Mouse (Mus musculus) 3134 (cell line): ENCODE results near the gene Dennd4b.
"Not testable (repeated sequence)": the region's sequence is repeated elsewhere in the genome, so short reads cannot be mapped to it uniquely, and the experiment has no call there.

ENCODE experiments used
- DNase-seq: peaks from one replicate; pipeline ENCODE4 v3.0.0-alpha.2; 2011; ENCODE audit warnings: low spot score; ENCODE audit not compliant: insufficient read length; ENCODE audit errors: extremely low read depth

The Dennd4b gene

DNA sequence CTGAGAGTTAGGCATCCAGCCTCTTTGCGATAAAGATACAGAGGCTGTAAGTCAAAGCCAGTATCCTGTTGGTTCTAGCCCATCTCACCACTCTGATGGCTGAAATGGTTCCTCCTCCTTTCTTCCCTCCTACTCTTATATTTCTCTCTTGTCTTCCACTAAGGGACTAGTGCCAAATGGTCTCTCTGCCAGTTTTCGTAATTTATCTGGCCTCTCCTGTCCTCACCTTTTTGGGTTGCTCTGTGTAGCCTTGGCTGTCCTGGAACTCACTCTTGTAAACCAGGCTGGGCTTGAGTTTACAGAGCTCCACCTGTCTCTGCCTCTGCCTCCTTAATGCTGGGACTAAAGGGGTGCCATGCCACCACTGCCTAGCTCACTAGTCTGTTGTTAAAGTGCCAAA is 12.3 kb upstream of the Dennd4b start:
- DNase-seq: not testable (repeated sequence)

GRCm38 (mm10) chr3:90253174-90253573 is 11.8 kb upstream of the Dennd4b start:
- not testable (repeated sequence) for DNase-seq

- peak; percentile 97 for DNase-seq
Measured at GRCm38 (mm10) chr3:90253653-90254418, 11.1 kb upstream of the Dennd4b start, which contains the start of gene Crtc2. Gene Crtc2, plus strand, starts transcription at chr3:90254163.

DNA sequence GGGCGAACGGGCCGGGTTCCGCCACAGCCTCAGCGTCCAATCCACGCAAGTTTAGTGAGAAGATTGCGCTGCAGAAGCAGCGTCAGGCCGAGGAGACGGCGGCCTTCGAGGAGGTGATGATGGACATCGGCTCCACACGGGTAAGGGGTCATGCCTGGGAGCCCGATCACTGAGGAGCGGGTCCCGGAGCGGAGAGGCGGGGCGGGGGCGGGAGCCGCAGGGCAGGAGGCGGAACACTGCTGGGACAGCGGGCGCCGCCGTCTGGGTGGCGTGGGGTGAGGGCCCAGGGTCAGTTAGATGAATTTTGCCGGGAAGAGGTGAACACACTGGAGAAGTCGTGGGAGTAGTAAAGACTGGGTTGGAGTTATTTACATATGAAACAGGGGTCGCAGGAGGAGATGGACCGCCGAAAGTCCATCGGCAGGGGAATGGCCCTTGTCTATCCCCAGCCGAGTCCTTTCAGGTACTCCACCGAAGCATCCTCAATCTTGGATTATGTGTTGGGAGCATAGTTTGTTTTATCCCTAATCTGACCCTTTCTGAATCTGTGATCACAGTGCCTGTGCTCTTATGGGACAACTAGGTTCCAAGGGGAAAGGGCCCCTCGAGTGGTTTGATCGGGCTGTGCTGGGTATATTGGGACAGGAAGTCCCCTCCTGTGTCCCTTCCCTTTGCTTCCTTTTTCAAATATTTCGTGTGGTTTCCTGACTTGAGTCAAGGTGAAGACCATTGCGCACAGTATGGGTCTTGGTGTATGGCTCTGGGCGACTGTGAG is 10.4 kb upstream of the Dennd4b start:
- no peak for DNase-seq

GRCm38 (mm10) chr3:90255194-90255565 is 9.8 kb upstream of the Dennd4b start:
- no peak for DNase-seq

GRCm38 (mm10) chr3:90255784-90256353 is 9.1 kb upstream of the Dennd4b start:
- no peak for DNase-seq

DNA sequence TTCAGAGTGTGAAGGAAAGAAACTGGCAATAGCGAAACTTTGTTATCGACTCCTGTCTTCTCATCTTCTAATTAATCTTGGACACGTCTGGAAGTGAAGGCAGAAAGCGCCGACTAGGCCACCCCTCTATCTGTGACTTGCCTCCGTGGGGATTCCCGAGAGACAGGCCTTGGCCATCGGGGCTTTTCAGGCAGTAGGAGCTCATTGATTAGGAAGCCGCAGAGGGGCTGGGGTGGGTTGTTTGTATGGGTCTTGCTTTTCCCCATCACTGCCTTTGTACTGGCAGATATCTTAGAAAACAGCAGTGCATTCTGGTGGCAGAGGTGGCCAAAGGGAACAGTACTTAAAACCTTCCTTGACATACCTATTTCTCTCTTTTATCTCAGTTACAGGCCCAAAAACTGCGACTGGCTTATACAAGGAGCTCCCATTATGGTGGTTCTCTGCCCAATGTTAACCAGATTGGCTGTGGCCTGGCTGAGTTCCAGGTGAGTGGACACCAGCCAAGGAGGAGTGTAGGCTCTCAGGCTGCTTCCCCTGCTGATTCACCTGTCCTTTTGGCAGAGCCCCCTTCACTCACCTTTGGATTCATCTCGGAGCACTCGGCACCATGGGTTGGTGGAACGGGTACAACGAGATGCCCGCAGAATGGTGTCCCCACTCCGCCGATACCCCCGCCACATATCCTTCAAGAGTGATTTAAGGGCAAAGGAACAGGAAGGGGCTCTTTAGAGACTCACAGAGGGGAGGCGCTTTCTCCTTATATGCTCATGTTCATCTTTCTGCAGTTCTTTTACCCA is 8.1 kb upstream of the Dennd4b start:
- no peak for DNase-seq

- DNase-seq: no peak
Measured at GRCm38 (mm10) chr3:90258521-90258920, 6.5 kb upstream of the Dennd4b start.

DNA sequence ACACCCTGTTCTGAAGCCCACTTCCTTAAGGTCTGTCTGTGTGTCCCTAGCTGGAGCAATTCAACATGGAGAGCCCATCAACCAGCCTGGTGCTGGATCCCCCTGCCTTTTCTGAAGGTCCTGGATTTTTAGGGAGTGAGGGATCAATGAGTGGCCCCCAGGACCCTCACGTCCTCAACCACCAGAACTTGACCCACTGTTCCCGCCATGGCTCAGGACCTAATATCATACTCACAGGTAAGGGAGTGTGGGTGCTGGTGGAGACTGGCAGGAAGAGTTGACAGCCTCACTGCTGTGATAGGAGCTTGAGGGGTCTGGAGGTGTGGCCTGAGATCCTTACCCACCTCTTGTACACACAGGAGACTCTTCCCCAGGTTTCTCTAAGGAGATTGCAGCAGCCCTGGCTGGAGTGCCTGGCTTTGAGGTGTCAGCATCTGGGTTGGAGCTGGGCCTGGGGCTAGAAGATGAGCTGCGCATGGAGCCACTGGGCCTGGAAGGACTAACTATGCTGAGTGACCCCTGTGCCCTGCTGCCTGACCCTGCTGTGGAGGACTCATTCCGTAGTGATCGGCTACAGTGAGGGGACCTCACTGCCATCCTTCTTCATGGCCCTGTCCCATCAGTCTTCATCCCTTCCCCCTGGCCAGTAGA is 1.7 kb upstream of the Dennd4b start:
- no peak for DNase-seq

DNA sequence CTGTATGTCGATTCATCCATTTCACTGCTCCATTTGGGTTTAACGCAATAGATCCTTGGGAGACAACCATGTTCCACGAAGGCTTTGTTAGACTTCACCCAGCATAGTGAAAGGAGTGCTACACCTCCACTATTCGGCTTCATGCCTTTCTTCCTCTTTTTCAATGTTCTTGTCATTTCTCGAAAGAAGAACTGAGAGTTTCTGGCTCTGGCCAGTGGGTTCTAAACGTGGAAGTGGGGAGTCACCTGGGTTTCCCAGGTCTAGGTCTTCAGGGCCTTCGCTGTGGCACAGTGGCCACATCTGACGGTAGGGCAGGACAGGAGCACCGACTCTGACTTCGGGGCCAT is 325 bp upstream of the Dennd4b start:
- DNase-seq: no peak

DNA sequence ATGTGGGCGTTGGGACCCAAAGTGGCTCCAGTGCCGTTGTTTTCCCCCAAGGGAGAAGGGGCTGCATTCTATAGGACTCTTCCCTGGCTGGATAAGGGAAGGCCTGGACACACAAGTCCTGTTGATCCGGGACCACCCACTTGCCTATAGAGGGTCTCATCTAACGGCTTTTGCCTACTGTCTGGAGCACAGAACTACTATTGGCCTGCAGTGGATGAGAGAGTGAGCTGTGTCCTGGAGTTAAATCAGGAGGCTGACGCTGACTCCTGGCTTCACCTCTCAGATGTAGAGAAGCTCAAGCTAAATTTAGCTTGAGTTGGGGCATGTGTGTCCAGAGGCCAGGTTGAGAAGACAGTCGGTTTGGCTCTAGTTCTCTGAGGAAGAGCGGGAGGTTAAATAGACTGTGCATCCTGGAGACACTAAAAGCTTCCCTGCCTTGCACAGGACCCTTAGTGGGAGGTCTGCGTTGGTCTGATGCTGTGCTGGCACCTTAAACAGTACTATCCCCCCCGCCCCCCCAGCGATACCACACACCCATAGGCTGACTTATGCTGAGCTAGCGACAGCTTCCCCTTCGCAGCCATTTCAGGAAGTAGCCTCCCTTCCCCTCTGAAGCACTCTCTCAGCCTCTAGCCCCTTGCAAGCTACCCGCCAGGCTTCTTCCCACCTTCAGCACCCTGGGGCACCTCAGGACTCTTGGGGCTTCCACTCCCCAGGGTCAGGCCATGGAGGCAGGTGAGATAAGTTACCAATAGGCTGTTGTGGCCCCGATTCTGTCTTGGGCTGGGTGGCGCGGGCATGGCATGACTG is 1.2 kb downstream of the Dennd4b start:
- DNase-seq: no peak

DNA sequence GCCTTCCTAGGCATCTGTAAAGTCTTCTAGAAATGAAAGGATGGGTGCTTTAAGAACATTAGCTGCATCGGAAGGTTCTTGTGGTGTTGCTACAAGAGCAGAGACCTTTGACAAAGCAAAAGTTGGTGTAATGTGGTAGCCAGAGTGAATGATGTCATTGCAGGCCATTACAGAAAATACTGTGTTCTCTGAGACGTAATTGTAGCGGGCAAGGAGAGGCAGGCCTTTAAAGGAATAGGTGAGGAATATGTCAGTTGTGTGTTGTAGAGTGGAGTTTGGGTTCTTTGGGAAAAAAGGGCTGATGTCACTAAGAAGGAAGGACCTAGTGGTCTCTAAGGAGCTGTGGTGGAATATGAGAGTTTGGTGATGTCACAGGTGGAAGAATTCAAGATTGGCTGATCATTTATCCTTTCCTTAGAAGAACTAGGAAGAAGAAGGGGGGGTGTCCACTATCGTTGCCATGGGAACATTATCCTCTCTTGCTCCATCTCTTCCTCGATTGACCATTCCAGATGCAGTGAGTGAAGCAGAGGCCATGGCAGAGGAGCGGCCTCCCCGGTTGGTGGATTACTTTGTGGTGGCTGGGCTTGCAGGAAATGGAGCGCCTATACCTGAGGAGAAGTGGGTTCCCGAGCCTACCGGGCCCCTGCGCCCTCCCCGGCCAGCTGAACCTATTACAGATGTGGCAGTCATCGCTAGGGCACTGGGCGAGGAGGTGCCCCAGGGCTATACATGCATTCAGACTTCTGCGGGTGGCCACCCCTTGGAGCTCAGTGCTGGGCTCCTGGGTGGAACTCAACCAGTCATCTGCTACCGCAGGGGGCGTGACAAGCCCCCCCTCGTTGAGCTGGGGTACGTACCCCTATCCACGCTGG is 2.2 kb downstream of the Dennd4b start:
- DNase-seq: no peak

- DNase-seq: no peak
Measured at GRCm38 (mm10) chr3:90268190-90268589, 3.2 kb downstream of the Dennd4b start.

DNA sequence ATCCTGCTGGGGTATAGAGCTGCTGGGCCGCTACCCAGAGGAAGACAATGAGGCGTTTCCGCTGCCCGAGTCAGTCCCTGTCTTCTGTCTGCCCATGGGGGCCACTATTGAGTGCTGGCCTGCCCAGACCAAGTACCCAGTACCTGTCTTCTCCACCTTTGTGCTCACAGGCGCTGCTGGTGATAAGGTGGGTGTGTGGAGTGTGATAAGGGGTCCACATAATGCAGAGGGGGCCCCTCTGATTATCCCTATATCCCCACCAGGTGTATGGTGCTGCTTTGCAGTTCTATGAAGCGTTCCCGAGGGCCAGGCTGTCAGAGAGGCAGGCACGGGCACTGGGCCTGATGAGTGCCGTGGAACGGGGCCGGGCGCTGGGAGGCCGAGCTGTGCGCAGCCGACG is 4.0 kb downstream of the Dennd4b start:
- DNase-seq: no peak

DNA sequence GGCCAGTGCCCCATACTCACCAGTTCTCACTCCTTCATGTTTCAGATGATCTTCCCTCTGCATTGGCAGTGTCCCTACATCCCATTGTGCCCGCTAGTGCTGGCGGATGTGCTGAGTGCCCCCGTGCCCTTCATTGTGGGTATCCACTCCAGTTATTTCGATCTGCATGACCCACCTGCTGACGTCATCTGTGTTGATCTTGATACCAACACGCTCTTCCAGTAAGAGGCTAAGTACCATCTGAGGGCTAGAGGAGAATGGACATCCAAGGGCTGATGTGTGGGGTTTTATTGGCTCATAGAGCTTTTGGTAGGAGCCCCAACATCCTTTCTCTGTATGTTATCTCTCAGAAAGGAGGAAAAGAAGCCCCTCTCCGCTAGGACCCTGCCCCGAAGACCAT is 5.8 kb downstream of the Dennd4b start:
- no peak for DNase-seq

DNA sequence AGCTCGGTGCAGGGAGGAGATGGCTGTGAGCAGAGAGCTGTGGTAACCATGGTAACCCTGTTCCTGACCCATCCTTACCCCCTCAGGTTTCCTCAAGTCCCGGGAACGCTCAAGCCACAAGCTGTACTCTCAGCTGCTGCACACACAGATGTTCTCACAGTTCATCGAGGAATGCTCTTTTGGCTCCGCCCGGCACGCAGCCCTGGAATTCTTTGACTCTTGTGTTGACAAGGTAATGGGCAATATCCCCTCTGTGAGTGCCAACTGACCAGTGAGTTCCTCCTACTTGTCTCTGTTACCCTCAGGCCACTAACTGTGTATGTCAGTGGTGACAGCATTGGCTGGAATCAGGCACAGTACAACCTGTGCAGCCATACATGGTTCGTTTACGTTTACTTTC is 7.2 kb downstream of the Dennd4b start:
- DNase-seq: no peak

DNA sequence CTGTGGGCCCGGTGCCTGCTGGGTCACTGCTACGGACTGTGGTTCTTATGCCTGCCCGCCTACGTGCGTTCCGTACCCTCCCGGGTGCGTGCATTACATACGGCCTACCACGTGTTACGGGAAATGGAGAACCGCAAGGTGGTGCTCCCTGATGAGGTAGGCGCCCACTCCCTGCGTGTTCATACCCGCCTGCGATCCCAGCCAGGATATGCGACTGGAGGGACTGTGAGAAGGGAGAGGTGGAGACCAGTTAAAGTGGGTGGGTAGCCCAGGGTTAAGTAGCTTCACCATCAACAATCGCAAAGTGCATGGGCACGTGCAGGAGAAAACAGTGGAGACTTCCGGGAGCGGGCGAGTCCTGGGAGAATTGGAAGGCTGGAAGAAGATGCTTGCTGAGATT is 8.9 kb downstream of the Dennd4b start:
- no peak for DNase-seq

GRCm38 (mm10) chr3:90275286-90275685 is 10.3 kb downstream of the Dennd4b start:
- DNase-seq: no peak

DNA sequence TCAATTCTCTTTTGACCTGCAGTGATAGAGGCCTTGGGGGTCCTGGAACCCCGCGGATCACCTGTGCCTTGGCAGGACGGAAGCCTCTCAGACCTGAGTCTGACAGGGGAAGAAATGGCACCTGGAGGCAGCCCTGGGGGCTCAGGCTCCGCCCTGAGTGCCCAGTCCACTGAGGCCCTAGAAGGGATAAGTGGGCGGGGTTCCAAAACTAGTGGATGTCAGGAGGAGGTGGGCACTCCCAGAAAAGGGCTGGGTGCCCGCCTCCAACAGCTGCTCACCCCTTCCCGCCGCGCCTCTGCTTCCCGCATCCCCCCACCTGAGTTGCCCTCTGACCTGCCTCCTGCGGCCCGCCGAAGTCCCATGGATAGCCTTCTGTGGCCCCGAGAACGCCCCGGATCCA is 11.9 kb downstream of the Dennd4b start:
- DNase-seq: no peak
